Mouse (Mus musculus) heart, postnatal 0 days (tissue): Measurements from ENCODE around the gene Mindy1. TPM values are rescaled to one million over a fixed set of nuclear protein-coding genes. Genes with fewer than 3 reads are reported as not detected.
A peak's percentile ranks its signal among the peaks of the same experiment; 100 is the strongest.

Experiments
- ATAC-seq: fragments of 200-750 bp; cut with Nextera tagmentation; 2 replicates; pipeline ENCODE4 v1.8.0; 2017; ENCODE audit warnings: low read depth, moderate number of reproducible peaks, moderate library complexity; ENCODE audit not compliant: insufficient read depth
- DNase-seq: peaks from one replicate; pipeline ENCODE4 v3.0.0-alpha.2; 2016; ENCODE audit warnings: low spot score
- H3K27ac ChIP-seq: fragments of 300-500 bp; sonication (generic); 2 replicates; pipeline ENCODE4 v1.5.1; 2014; ENCODE audit warnings: low read depth, mild to moderate bottlenecking
- H3K27me3 ChIP-seq: fragments of 300-500 bp; sonication (generic); 2 replicates; pipeline ENCODE4 v1.6.1; 2014; ENCODE audit warnings: low read length, mixed read lengths; ENCODE audit not compliant: control insufficient read depth, insufficient read depth
- H3K36me3 ChIP-seq: fragments of 300-500 bp; sonication (generic); replicated peaks from 2 replicates; pipeline ENCODE4 v1.6.1; 2014; ENCODE audit warnings: low read length, mixed read lengths; ENCODE audit not compliant: control insufficient read depth, insufficient read depth
- H3K4me1 ChIP-seq: fragments of 300-500 bp; sonication (generic); 2 replicates; pipeline ENCODE4 v1.6.1; 2014; ENCODE audit warnings: antibody characterized with exemption; ENCODE audit not compliant: control insufficient read depth, insufficient read depth
- H3K4me2 ChIP-seq: fragments of 300-500 bp; sonication (generic); 2 replicates; pipeline ENCODE4 v1.6.1; 2014; ENCODE audit warnings: low read depth, mild to moderate bottlenecking, low read length, moderate library complexity
- H3K4me3 ChIP-seq: fragments of 300-500 bp; sonication (generic); 2 replicates; pipeline ENCODE4 v1.5.1; 2014; ENCODE audit warnings: low read depth, low read length
- H3K9ac ChIP-seq: fragments of 300-500 bp; sonication (generic); replicated peaks from 2 replicates; pipeline ENCODE4 v1.6.1; 2014; ENCODE audit warnings: low read depth, low read length, mixed read lengths
- H3K9me3 ChIP-seq: fragments of 300-500 bp; sonication (generic); replicated peaks from 2 replicates; pipeline ENCODE4 v1.6.1; 2016; ENCODE audit warnings: low read length; ENCODE audit not compliant: control insufficient read depth
- CTCF ChIP-seq: IDR thresholded peaks from 2 replicates; pipeline ENCODE4 v1.5.1; 2016; ENCODE audit warnings: antibody characterized with exemption, control low read depth, low read depth
- EP300 ChIP-seq: IDR thresholded peaks from 2 replicates; pipeline ENCODE4 v1.6.1; 2016; ENCODE audit warnings: antibody characterized with exemption, low read depth
- WGBS: fragments of 180-500 bp; shearing (Covaris S2); extraction: QIAGEN DNeasy Blood & Tissue Kit; methylation state at CpG from one replicate; pipeline ENCODE4 v1.1.7; 2014; 5-methylcytosine and 5-hydroxymethylcytosine counted together
- polyA plus RNA-seq: library from polyadenylated mRNA; unstranded; fragments of >200 nt; fragmentation: Nextera tagmentation; extraction: Ambion mirVana; gene quantifications from 2 replicates; pipeline ENCODE4 v1.2.1, GENCODE M21; 2015
- total RNA-seq: library from RNA; depleted of rRNA; stranded (reverse); fragments of >200 nt; gene quantifications from 2 replicates; pipeline ENCODE4 v1.2.3, GENCODE M21; 2014; ENCODE audit warnings: low replicate concordance

The Mindy1 gene
- total and polyA plus RNA-seq, 2 experiments from 2014 or later: 27.8 to 64.4 TPM

GRCm38 (mm10) chr3:95256931-95257330 lies 24.2 kb upstream of the Mindy1 start:
- Histone ChIP-seq H3K9me3 (no peaks in the 10 kb centered on the region), H3K4me1 (no peaks in the 10 kb centered on the region), H3K4me2 (no peak overlapping the region), H3K27me3 (no peaks in the 10 kb centered on the region), H3K36me3 (peaks cover 73% of the 10 kb centered on the region), H3K27ac (no peak overlapping the region), H3K4me3 (no peak overlapping the region), H3K9ac (no peak overlapping the region)
- 83% methylated on average over 5 of the region's 5 CpGs for WGBS
- TF ChIP-seq CTCF (no peak), EP300 (no peak)
- DNase-seq (no peak), ATAC-seq (no peak)

GRCm38 (mm10) chr3:95261975-95262374 lies 19.2 kb upstream of the Mindy1 start:
- Histone ChIP-seq H3K9ac (no peak overlapping the region), H3K4me3 (no peak overlapping the region), H3K9me3 (no peaks in the 10 kb centered on the region), H3K4me2 (no peak overlapping the region), H3K36me3 (peaks cover 77% of the 10 kb centered on the region), H3K4me1 (no peaks in the 10 kb centered on the region), H3K27ac (no peak overlapping the region), H3K27me3 (no peaks in the 10 kb centered on the region)
- TF ChIP-seq EP300: no peak
- no peak for TF ChIP-seq CTCF
- DNase-seq (no peak), ATAC-seq (no peak)
- 77% methylated on average over 4 of the region's 4 CpGs for WGBS

- TF ChIP-seq EP300: no peak
- TF ChIP-seq CTCF: peak; percentile 69
- H3K9ac ChIP-seq: no peak overlapping the region
- ATAC-seq: peak; percentile 66
- no peak overlapping the region for H3K4me3 ChIP-seq
- H3K9me3 ChIP-seq: no peaks in the 10 kb centered on the region
- WGBS: 49% methylated on average over 11 of the region's 11 CpGs
- no peaks in the 10 kb centered on the region for H3K4me1 ChIP-seq
- no peaks in the 10 kb centered on the region for H3K27me3 ChIP-seq
- DNase-seq: no peak
- H3K27ac ChIP-seq: no peak overlapping the region
- H3K36me3 ChIP-seq: peaks cover 77% of the 10 kb centered on the region
- H3K4me2 ChIP-seq: no peak overlapping the region
These were observed 17.9 kb upstream of the Mindy1 start for GRCm38 (mm10) chr3:95263089-95263739.

GRCm38 (mm10) chr3:95264724-95265123 lies 16.4 kb upstream of the Mindy1 start:
- Histone ChIP-seq H3K4me2 (no peak overlapping the region), H3K4me3 (no peak overlapping the region), H3K27ac (no peak overlapping the region), H3K9me3 (no peaks in the 10 kb centered on the region), H3K9ac (no peak overlapping the region), H3K36me3 (peaks cover 73% of the 10 kb centered on the region), H3K4me1 (no peaks in the 10 kb centered on the region), H3K27me3 (no peaks in the 10 kb centered on the region)
- no peak for DNase-seq
- no peak for TF ChIP-seq EP300
- no peak for ATAC-seq
- 74% methylated on average over 1 of the region's 1 CpGs for WGBS

GRCm38 (mm10) chr3:95266052-95266451 lies 15.1 kb upstream of the Mindy1 start:
- WGBS: 95% methylated on average over 3 of the region's 3 CpGs
- no peak overlapping the region for H3K4me3 ChIP-seq
- H3K27me3 ChIP-seq: no peaks in the 10 kb centered on the region
- no peak overlapping the region for H3K27ac ChIP-seq
- H3K4me2 ChIP-seq: no peak overlapping the region
- H3K9me3 ChIP-seq: no peaks in the 10 kb centered on the region
- DNase-seq: no peak
- no peaks in the 10 kb centered on the region for H3K4me1 ChIP-seq
- TF ChIP-seq CTCF (no peak), EP300 (no peak)
- H3K36me3 ChIP-seq: peaks cover 63% of the 10 kb centered on the region
- no peak for ATAC-seq
- no peak overlapping the region for H3K9ac ChIP-seq

- no peak overlapping the region for H3K4me2 ChIP-seq
- no peaks in the 10 kb centered on the region for H3K4me1 ChIP-seq
- peaks cover 49% of the 10 kb centered on the region for H3K36me3 ChIP-seq
- TF ChIP-seq CTCF (no peak), EP300 (no peak)
- no peak overlapping the region for H3K9ac ChIP-seq
- H3K9me3 ChIP-seq: no peaks in the 10 kb centered on the region
- ATAC-seq: no peak
- no peak for DNase-seq
- no peaks in the 10 kb centered on the region for H3K27me3 ChIP-seq
- H3K27ac ChIP-seq: no peak overlapping the region
- H3K4me3 ChIP-seq: no peak overlapping the region
These were observed 13.3 kb upstream of the Mindy1 start for GRCm38 (mm10) chr3:95267855-95268254.
